Mouse (Mus musculus) kidney, adult 2 months (tissue): ENCODE measurements around the gene Zbtb25.

Source experiments
- CTCF ChIP-seq: fragments of 200-500 bp; conservative IDR thresholded peaks from 2 replicates; pipeline ENCODE4 v1.5.1; 2011; ENCODE audit warnings: low read depth, mild to moderate bottlenecking, control low read depth, low read length, moderate library complexity, mixed read lengths; ENCODE audit not compliant: insufficient read depth, insufficient read length
- POLR2A ChIP-seq: fragments of 200-500 bp; IDR thresholded peaks from one replicate; pipeline ENCODE4 v1.6.1; 2011; ENCODE audit warnings: low read depth, low read length, control low read depth

GRCm38 (mm10) chr12:76307964-76308363 is 61.4 kb downstream of the Zbtb25 start:
- no peak for TF ChIP-seq CTCF
- no peak for TF ChIP-seq POLR2A
